Mouse (Mus musculus) megakaryocyte, adult 5-6 weeks (primary cell): Measurements from ENCODE around the gene Pcsk1. TPM values are rescaled to one million over a fixed set of nuclear protein-coding genes. Genes with fewer than 3 reads are reported as not detected.

Experiments
- ATAC-seq: 2 replicates; pipeline ENCODE4 v1.8.0; 2016; ENCODE audit warnings: mild to moderate bottlenecking, inconsistent platforms; ENCODE audit not compliant: poor library complexity, severe bottlenecking
- total RNA-seq, 2 experiments: library from RNA; stranded (forward) in 1 of 2; stranded (reverse) in 1 of 2; fragments of 153-499, 151-499 nt in 1 of 2; fragments of 221-1000, 200-1000 nt in 1 of 2; gene quantifications; 2 replicates each; pipeline versions ENCODE4 v1.2.3 to v1.2.4; 2015 to 2017

Pcsk1 gene
- total RNA-seq (2015) (not detected in 2 replicates), total RNA-seq (2017) (not detected in 2 replicates)

DNA sequence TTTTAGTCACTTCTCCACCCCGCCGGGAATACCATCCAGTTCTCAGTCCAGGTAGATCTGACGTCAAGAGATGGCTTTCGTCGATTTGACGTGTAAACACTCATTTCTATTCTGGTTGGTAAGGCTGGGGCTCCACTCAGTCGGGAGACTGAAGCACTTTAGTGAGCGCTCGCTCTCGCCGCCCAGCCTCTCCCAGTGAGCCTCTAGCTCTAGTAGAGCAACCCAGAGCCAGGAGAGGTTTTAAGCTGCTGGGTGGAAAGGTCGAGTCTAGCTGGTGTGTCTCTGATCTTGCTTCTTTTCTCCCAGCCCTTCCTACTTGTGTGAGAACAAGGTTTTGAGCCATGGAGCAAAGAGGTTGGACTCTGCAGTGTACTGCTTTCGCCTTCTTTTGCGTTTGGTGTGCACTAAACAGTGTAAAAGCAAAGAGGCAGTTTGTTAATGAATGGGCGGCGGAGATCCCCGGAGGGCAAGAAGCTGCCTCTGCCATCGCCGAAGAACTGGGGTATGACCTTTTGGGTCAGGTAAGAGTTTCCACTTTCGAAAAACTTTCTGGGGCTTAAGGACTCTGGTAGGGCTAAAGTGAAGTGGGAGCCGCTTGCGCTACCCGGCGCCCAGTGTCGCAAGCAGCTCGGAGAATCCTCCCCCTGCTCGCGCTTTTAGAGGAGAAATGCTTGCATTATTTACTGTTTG is at the start of gene Pcsk1:
TSS of gene Pcsk1 (plus strand) at position 106 of the 690 bp plus-strand sequence.
- ATAC-seq, result no peak

DNA sequence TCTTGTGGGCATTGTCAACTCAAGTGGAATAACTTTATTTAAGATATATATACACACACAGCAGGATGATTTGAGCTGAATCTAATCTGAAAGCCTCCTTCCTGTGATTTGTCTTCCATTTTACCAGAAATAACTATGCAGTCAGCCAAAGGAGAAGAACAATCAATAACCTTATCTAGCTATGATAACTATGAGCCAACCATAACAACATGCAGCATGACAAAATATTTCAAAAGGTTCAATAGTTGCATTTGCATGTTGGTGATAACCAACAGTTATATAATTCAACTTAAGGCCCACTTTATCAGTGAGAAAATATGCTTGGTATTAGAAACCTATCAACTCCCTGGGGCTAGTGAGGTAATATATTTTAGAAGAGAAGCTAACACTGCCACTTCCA is 30.8 kb upstream of the Pcsk1 start:
- no peak for ATAC-seq

DNA sequence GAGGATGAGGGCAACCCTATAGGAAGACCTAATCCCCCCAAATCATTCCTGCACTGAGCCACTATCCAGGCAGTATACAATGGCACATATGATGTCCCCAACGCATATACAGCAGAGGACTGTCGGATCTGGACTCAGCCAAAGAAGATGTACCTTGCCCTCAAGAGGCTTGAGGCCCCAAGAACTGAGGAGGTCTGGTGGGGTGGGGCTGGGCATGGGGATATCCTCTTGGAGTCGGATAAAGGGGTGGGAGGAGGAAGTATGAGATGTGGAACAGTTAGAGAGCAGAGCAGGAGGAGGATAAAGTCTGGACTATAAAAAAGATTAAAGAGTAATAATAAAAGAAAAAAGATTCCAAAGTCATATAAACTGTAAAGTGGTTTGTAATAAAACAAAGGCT is 25.7 kb upstream of the Pcsk1 start:
- ATAC-seq, result no peak

DNA sequence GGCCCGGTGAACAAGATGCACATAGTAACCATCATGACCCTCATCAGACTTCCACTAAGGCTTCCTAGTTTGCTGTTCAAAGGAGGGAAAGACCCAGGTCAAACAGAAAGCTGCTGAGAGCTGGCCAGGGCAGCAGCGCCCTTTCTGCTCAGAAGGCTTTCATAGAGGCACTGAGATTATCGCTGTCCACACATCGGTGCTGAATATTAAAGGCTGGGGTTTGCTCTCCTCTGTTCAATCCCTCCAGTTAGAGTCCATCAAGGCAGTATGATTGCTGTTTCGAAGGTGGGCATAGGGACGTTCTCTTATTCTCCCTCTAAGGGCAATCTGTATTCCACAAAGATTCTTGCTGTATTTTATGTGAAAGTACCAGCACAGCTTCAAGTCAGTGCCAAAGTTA is 1.0 kb upstream of the Pcsk1 start:
- ATAC-seq, result no peak

DNA sequence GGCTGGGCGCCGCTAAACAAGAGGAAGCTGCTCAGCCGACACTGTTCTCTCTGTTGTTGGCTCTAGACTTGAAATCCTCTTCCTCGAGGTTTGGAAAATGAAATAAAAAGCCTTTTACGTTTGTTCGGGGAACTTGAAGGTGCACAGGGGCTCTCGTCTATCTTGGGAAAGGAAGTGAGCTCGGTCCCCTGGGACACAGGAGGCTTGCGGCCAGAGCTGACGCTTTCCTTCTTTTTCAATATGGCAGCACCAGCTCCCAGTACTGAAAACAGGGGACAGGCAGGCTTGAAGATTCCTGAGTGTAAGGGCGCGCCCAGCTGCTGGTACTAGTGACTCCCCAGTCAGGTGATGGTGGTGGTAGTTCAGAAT is 769 bp downstream of the Pcsk1 start:
- no peak for ATAC-seq

DNA sequence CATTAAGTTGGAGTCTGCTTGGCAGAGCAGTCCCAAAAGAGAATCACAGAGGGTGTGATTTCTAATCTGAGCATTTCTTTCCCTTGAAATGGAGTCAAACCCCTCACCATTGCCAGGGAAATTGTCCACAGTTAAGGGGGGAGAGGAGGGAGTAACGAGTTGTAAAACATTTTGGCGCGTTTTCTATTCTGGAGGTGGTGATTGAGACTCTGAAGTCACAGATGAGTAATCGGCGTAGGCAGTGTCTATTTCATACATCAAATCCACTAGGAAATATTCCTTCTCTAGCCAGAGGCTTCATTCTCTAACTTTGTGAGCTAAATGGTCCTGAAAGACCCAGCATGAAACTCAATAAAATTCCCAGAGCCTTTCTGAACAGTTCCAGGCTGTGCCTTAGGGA is 1.4 kb downstream of the Pcsk1 start:
- ATAC-seq, result no peak

- no peak for ATAC-seq
These were observed 5.9 kb downstream of the Pcsk1 start for GRCm38 (mm10) chr13:75095487-75095886.

GRCm38 (mm10) chr13:75113114-75113513 is 23.5 kb downstream of the Pcsk1 start:
- no peak for ATAC-seq

- ATAC-seq, result no peak
These were observed 24.4 kb downstream of the Pcsk1 start for GRCm38 (mm10) chr13:75114007-75114424.

DNA sequence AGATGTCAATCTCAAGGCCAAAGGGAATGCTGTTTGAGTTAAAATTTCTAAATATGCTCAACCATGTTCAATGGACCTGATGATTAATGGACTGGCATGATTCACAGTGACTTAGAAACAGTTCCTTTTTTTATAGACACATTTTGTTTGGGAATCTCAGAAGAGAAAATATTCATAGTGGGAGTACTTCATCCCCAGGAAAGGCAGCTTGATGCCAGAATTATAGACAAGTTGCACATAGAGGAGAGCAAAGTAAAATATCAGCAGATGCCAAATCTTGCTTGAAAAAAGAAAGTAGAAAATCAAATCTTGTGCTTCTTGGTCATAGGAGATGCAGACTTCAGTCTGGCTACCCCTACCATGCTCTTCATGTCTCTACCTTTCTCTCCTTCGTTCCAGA is 25.2 kb downstream of the Pcsk1 start:
- no peak for ATAC-seq

GRCm38 (mm10) chr13:75135833-75136232 is 46.2 kb downstream of the Pcsk1 start:
- ATAC-seq, result no peak

DNA sequence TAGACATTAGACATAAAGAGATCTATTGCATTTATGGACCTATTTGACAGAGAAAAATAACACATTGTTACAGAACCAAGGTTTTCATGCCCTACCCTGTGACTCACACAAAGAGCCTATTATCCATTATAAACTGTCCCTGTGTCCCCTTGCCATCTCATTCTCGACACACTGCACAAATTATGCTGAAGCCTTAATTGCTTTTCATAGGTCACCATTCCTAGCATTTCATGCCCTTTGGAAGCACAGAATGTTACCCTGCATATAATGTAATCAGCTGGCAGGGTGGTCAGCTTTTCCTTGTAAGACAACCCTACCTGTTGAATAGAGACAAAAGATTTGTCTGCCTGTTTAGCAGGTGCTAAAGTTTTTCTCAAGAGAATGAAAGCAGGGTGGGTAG is 71.0 kb downstream of the Pcsk1 start:
- no peak for ATAC-seq

- ATAC-seq, result no peak
These were observed 73.8 kb downstream of the Pcsk1 start for GRCm38 (mm10) chr13:75163408-75163807.
